Comparison of ENCODE assay signal across 22 mouse cellular contexts in the genomic region with DNA sequence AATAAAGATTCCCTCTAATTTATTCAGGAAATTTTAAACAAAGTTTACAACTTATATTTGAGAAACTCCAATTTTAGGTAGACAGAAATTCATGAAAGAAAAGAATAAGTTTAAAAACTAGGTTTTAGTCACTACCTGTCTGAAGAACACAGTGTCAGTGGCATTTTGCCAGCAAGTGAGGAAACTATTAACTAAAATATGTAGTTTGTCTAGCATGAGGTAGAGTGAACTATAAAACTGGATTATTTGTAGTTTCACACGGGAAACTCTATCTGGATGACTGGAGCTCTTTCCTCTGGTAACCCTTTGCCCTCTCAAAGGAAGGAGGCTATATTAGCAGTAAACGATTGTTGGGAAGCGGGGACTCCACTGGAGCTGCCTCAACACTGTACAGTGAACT. TPM values are rescaled to one million over a fixed set of nuclear protein-coding genes. Genes with fewer than 3 reads are reported as not detected.
A peak's percentile ranks its signal among the peaks of the same experiment; 100 is the strongest.
DNase-seq lines count a peak whose midpoint lies in the region; ATAC-seq and TF ChIP-seq lines count a peak whose summit lies in the region.
"Had no signal": no experiment of that assay in that cellular context is flagged by ENCODE, and none has a peak within 500 bp of the region (broad histone marks: within the 10 kb centered on the region; RNA-seq: fewer than 3 reads in every experiment).

No protein-coding gene starts in this region.

- 62% methylated on average over 3 of the region's 3 CpGs for WGBS in embryonic facial prominence, embryonic 14.5 days
- WGBS in embryonic facial prominence, embryonic 10.5 days, result 83% methylated on average over 3 of the region's 3 CpGs
- WGBS in kidney, postnatal 0 days, result 43% methylated on average over 3 of the region's 3 CpGs
- whole genome bisulfite sequencing in kidney, embryonic 14.5 days, result 66% methylated on average over 3 of the region's 3 CpGs
- 76% methylated on average over 3 of the region's 3 CpGs for WGBS in lung, embryonic 14.5 days

- no peak overlapping the region for H3K4me3 ChIP-seq in embryonic facial prominence, embryonic 14.5 days (ENCODE audit: low read depth, low read length)
- no peak overlapping the region for H3K4me3 ChIP-seq in embryonic facial prominence, embryonic 10.5 days
- H3K4me3 ChIP-seq in kidney, postnatal 0 days (replicated peaks; ENCODE audit: low read depth, low read length), result no peak overlapping the region
- H3K4me3 ChIP-seq in kidney, embryonic 14.5 days (ENCODE audit: low read length), result no peak overlapping the region
- no peak overlapping the region for H3K4me3 ChIP-seq in lung, embryonic 14.5 days (ENCODE audit: low read depth, low read length)
- H3K4me3 ChIP-seq: embryonic facial prominence, embryonic 13.5 days; forebrain, embryonic 13.5 days; heart, adult 2 months; heart, embryonic 15.5 days had no signal

- H3K9ac ChIP-seq in embryonic facial prominence, embryonic 14.5 days (ENCODE audit: low read depth, low read length), result no peak overlapping the region
- no peak overlapping the region for H3K9ac ChIP-seq in kidney, postnatal 0 days (ENCODE audit: low read depth, low read length)
- H3K9ac ChIP-seq in kidney, embryonic 14.5 days (ENCODE audit: low read depth, low read length), result no peak overlapping the region
- H3K9ac ChIP-seq in lung, embryonic 14.5 days, result no peak overlapping the region
- H3K9ac ChIP-seq: embryonic facial prominence, embryonic 13.5 days; forebrain, embryonic 13.5 days; forebrain, postnatal 0 days; heart, embryonic 15.5 days had no signal

- DNase-seq in embryonic facial prominence, embryonic 14.5 days (ENCODE audit: low spot score), result peak; percentile 4
- no peak for DNase-seq in embryonic facial prominence, embryonic 10.5 days (ENCODE audit: low spot score)
- DNase-seq in kidney, postnatal 0 days (ENCODE audit: low spot score), result peak; percentile 9
- DNase-seq in lung, embryonic 14.5 days, result peak; percentile 7
- DNase-seq in lung, adult 18-20 months, result no peak
- DNase-seq in kidney, postnatal 36 days, result peak; percentile 25 to 34
- DNase-seq: adrenal gland, postnatal 14 days; B cell, adult 2 months; cerebellum, adult 11-12 months; cerebellum, adult 9-10 months; cerebellum, postnatal 25 days; forebrain, postnatal 0 days; gastrocnemius, postnatal 14 days; heart, adult 2 months; heart, postnatal 14 days had no signal

- TF ChIP-seq CTCF in kidney, postnatal 0 days (IDR thresholded peaks at IDR 0.05; ENCODE audit: low read depth), result no peak
- no peak for TF ChIP-seq CTCF in lung, embryonic 14.5 days (IDR thresholded peaks at IDR 0.05; ENCODE audit: low read depth)

- no peak overlapping the region for H3K27ac ChIP-seq in embryonic facial prominence, embryonic 14.5 days (replicated peaks; ENCODE audit: low read depth, low read length)
- H3K27ac ChIP-seq in embryonic facial prominence, embryonic 10.5 days (replicated peaks), result no peak overlapping the region
- H3K27ac ChIP-seq in kidney, postnatal 0 days, result no peak overlapping the region
- no peak overlapping the region for H3K27ac ChIP-seq in kidney, embryonic 14.5 days (ENCODE audit: low read depth, low read length)
- no peak overlapping the region for H3K27ac ChIP-seq in lung, embryonic 14.5 days (ENCODE audit: low read depth)
- H3K27ac ChIP-seq: embryonic facial prominence, embryonic 13.5 days; forebrain, embryonic 13.5 days; heart, adult 2 months; heart, embryonic 15.5 days had no signal

- no peak overlapping the region for H3K4me2 ChIP-seq in embryonic facial prominence, embryonic 14.5 days (ENCODE audit: low read depth, low read length)
- no peak overlapping the region for H3K4me2 ChIP-seq in kidney, postnatal 0 days (ENCODE audit: low read length)
- no peak overlapping the region for H3K4me2 ChIP-seq in kidney, embryonic 14.5 days (replicated peaks; ENCODE audit: low read depth, low read length)
- no peak overlapping the region for H3K4me2 ChIP-seq in lung, embryonic 14.5 days
- H3K4me2 ChIP-seq: embryonic facial prominence, embryonic 13.5 days; forebrain, embryonic 13.5 days; heart, embryonic 11.5 days; heart, embryonic 15.5 days had no signal

- H3K4me1 ChIP-seq in embryonic facial prominence, embryonic 14.5 days (ENCODE audit: control insufficient read depth, insufficient read depth, low read length), result no peaks in the 10 kb centered on the region
- 0 out of 2 replicates have a peak, but pooled peaks cover 2% of the 10 kb centered on the region for H3K4me1 ChIP-seq in embryonic facial prominence, embryonic 10.5 days
- H3K4me1 ChIP-seq in kidney, postnatal 0 days (replicated peaks; ENCODE audit: insufficient read depth, low read length), result no peaks in the 10 kb centered on the region
- H3K4me1 ChIP-seq in kidney, embryonic 14.5 days (ENCODE audit: control insufficient read depth, insufficient read depth, low read length), result no peaks in the 10 kb centered on the region
- H3K4me1 ChIP-seq in lung, embryonic 14.5 days (ENCODE audit: insufficient read depth), result no peaks in the 10 kb centered on the region
- H3K4me1 ChIP-seq: forebrain, embryonic 13.5 days; heart, embryonic 15.5 days had no signal

- no peak for ATAC-seq in embryonic facial prominence, embryonic 14.5 days (ENCODE audit: low read depth)
- ATAC-seq in kidney, postnatal 0 days (replicated peaks; ENCODE audit: low FRiP score, low read depth), result no peak
- ATAC-seq in kidney, embryonic 14.5 days (ENCODE audit: low FRiP score, low TSS enrichment), result no peak
- no peak for ATAC-seq in lung, embryonic 14.5 days (ENCODE audit: insufficient read depth)
- ATAC-seq: CD4-positive, CD25-positive, alpha-beta regulatory T cell, adult 4 months; forebrain, embryonic 13.5 days; forebrain, postnatal 0 days had no signal

- no peaks in the 10 kb centered on the region for H3K27me3 ChIP-seq in embryonic facial prominence, embryonic 14.5 days (replicated peaks; ENCODE audit: control insufficient read depth, insufficient read depth, low read length)
- H3K27me3 ChIP-seq in embryonic facial prominence, embryonic 10.5 days (replicated peaks; ENCODE audit: low read depth, poor library complexity, severe bottlenecking), result no peaks in the 10 kb centered on the region
- H3K27me3 ChIP-seq in kidney, postnatal 0 days (ENCODE audit: insufficient read depth, low read length), result no peaks in the 10 kb centered on the region
- no peaks in the 10 kb centered on the region for H3K27me3 ChIP-seq in kidney, embryonic 14.5 days (ENCODE audit: control insufficient read depth, insufficient read depth, low read length)
- no peaks in the 10 kb centered on the region for H3K27me3 ChIP-seq in lung, embryonic 14.5 days (ENCODE audit: insufficient read depth, low read length)
- H3K27me3 ChIP-seq: embryonic facial prominence, embryonic 13.5 days; forebrain, embryonic 13.5 days; heart, embryonic 15.5 days had no signal

- 0 out of 2 replicates have a peak, but pooled peaks cover 5% of the 10 kb centered on the region for H3K9me3 ChIP-seq in embryonic facial prominence, embryonic 14.5 days (ENCODE audit: control insufficient read depth, low read length)
- 0 out of 2 replicates have a peak, but pooled peaks cover 3% of the 10 kb centered on the region for H3K9me3 ChIP-seq in embryonic facial prominence, embryonic 10.5 days
- no peaks in the 10 kb centered on the region for H3K9me3 ChIP-seq in kidney, postnatal 0 days (replicated peaks; ENCODE audit: low read length)
- H3K9me3 ChIP-seq in kidney, embryonic 14.5 days (ENCODE audit: control insufficient read depth, low read length), result no peaks in the 10 kb centered on the region
- H3K9me3 ChIP-seq in lung, embryonic 14.5 days (ENCODE audit: low read depth, low read length), result no peaks in the 10 kb centered on the region
- H3K9me3 ChIP-seq: embryonic facial prominence, embryonic 13.5 days; forebrain, embryonic 13.5 days; G1E; heart, embryonic 15.5 days had no signal

- no peaks in the 10 kb centered on the region for H3K36me3 ChIP-seq in embryonic facial prominence, embryonic 14.5 days (ENCODE audit: control insufficient read depth, insufficient read depth, low read length)
- peaks cover 18% of the 10 kb centered on the region for H3K36me3 ChIP-seq in embryonic facial prominence, embryonic 10.5 days (replicated peaks)
- 0 out of 2 replicates have a peak, but pooled peaks cover 6% of the 10 kb centered on the region for H3K36me3 ChIP-seq in kidney, postnatal 0 days (ENCODE audit: insufficient read depth, low read length)
- H3K36me3 ChIP-seq in kidney, embryonic 14.5 days (ENCODE audit: control insufficient read depth, insufficient read depth, low read length), result no peaks in the 10 kb centered on the region
- H3K36me3 ChIP-seq in lung, embryonic 14.5 days (ENCODE audit: insufficient read depth), result peaks cover 8% of the 10 kb centered on the region; the same call in 1 of the 2 replicates

RNA-seq across cellular contexts. Expression of gene 4930453N24Rik, which starts 32.1 kb away (rescaled TPM):
- 27.1 and 27.5 TPM in 2 replicates for polyA plus RNA-seq in embryonic facial prominence, embryonic 14.5 days (2014; fragmentation: Nextera tagmentation; extraction: Ambion mirVana)
- 29.2 and 31.3 TPM in 2 replicates for polyA plus RNA-seq in embryonic facial prominence, embryonic 10.5 days (2016; fragmentation: Nextera tagmentation; extraction: Ambion mirVana)
- 24.7 and 26.5 TPM in 2 replicates for polyA plus RNA-seq in kidney, postnatal 0 days (2015; fragmentation: Nextera tagmentation; extraction: Ambion mirVana)
- 25.3 and 25.4 TPM in 2 replicates for polyA plus RNA-seq in kidney, embryonic 14.5 days (2014; fragmentation: Nextera tagmentation; extraction: Ambion mirVana)
- 28.8 and 31.5 TPM in 2 replicates for polyA plus RNA-seq in lung, embryonic 14.5 days (2014; fragmentation: Nextera tagmentation; extraction: Ambion mirVana)

RNA-seq across cellular contexts. Expression of gene Zfp654, which starts 48.4 kb away (rescaled TPM):
- 7.2 and 7.7 TPM in 2 replicates for polyA plus RNA-seq in embryonic facial prominence, embryonic 14.5 days (2014; fragmentation: Nextera tagmentation; extraction: Ambion mirVana)
- polyA plus RNA-seq in embryonic facial prominence, embryonic 10.5 days (2016; fragmentation: Nextera tagmentation; extraction: Ambion mirVana), result 5.9 and 6.6 TPM in 2 replicates
- polyA plus RNA-seq in kidney, postnatal 0 days (2015; fragmentation: Nextera tagmentation; extraction: Ambion mirVana), result 5.1 TPM in 2 replicates
- 5.0 and 8.6 TPM in 2 replicates for polyA plus RNA-seq in kidney, embryonic 14.5 days (2014; fragmentation: Nextera tagmentation; extraction: Ambion mirVana)
- polyA plus RNA-seq in lung, embryonic 14.5 days (2014; fragmentation: Nextera tagmentation; extraction: Ambion mirVana), result 7.5 and 8.0 TPM in 2 replicates

RNA-seq across cellular contexts. Expression of gene Cggbp1, which starts 48.8 kb away (rescaled TPM):
- 91.3 and 94.2 TPM in 2 replicates for polyA plus RNA-seq in embryonic facial prominence, embryonic 14.5 days (2014; fragmentation: Nextera tagmentation; extraction: Ambion mirVana)
- polyA plus RNA-seq in embryonic facial prominence, embryonic 10.5 days (2016; fragmentation: Nextera tagmentation; extraction: Ambion mirVana), result 87.4 and 88.4 TPM in 2 replicates
- polyA plus RNA-seq in kidney, postnatal 0 days (2015; fragmentation: Nextera tagmentation; extraction: Ambion mirVana), result 64.2 and 66.4 TPM in 2 replicates
- polyA plus RNA-seq in kidney, embryonic 14.5 days (2014; fragmentation: Nextera tagmentation; extraction: Ambion mirVana), result 62.6 and 105 TPM in 2 replicates
- polyA plus RNA-seq in lung, embryonic 14.5 days (2014; fragmentation: Nextera tagmentation; extraction: Ambion mirVana), result 114 TPM in 2 replicates

Comparison
In these comparisons a context has a peak if more than half of its experiments do, and no peak if none do; other contexts are left out.
1. DNase-seq: peak in embryonic facial prominence, embryonic 14.5 days (single experiment), kidney, postnatal 0 days (single experiment), lung, embryonic 14.5 days (single experiment) and kidney, postnatal 36 days (2 of 2); none in embryonic facial prominence, embryonic 10.5 days (single experiment) and lung, adult 18-20 months (0 of 2).